Mouse (Mus musculus): ENCODE data around the gene Olfr1166. TPM values are rescaled to one million over a fixed set of nuclear protein-coding genes. Genes with fewer than 3 reads are reported as not detected.
"Not testable (repeated sequence)": the region's sequence is repeated elsewhere in the genome, so short reads cannot be mapped to it uniquely, and the experiment has no call there.

Olfr1166 gene
- total RNA-seq (2021), result not detected
- long read RNA-seq, experiment 1, result 0 reads
- long read RNA-seq, experiment 2, result 0 reads

DNA sequence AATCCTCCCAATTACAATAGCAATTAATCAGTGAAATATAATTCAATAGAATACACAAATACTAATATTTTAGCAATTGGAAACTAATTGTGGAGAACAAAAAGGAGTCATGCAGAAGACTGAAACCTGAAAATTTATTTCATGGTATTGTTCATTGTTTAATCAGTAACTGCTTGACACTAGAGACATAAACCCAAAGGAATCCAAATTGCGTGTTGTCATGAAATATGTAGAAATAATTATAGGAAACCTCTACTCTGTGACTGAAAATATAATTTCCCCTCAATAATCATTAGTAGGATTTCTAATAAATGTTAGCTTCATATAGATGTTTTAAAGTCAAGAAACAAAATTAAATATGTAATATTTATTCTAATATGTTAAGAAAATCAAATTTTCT lies at the start of gene Olfr1166:
Gene Olfr1166 (minus strand): TSS at position 101 of the 400 bp plus-strand sequence.
- TF ChIP-seq CTCF (conservative IDR thresholded peaks at IDR 0.05), result no peak
- H3K27ac ChIP-seq, result no peak within 1 kb of the TSS
- H3K4me3 ChIP-seq, result no peak within 1 kb of the TSS
- no peak for DNase-seq (ENCODE audit: low spot score in 2 of 2)

DNA sequence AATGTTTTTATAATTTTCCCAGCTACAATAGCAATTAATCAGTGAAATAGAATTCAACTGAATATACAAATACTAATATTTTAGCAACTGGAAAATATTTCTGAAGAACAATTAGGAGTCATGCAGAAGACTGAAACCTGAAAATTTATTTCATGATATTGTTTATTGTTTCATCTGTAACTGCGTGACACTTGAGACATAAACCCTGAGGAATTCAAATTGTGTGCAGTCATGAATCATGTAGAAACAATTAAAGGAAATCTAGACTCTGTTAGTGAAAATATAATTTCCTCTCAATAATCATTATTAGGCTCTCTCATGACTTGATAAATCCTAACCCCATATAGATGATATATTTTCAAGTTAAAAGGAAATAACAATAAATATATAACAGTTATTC lies 27.0 kb upstream of the Olfr1166 start, which contains the start of gene Olfr1167:
Gene Olfr1167 (minus strand): TSS at position 101 of the 400 bp plus-strand sequence.
- H3K27ac ChIP-seq; H3K4me3 ChIP-seq; DNase-seq (ENCODE audit: low spot score in 2 of 2): not testable (repeated sequence)

DNA sequence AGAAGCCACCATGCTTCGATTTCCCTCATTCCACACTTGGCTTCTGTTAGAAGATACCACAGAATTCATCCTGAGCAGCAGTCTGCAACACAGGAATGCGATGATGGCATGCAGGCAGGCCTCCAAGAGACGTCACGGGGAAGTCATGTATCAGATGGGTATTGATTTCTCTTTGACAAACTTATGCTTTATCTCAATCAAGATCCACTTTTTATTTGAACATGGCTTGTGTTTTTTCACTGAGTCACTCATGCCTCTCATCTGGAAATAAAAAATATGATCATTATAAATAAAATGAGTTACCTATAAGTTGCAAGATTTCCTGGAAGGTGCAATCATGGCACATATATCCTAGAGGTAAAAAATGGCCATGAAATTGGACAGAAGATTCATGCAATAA lies 34.2 kb downstream of the Olfr1166 start, which contains the start of gene Olfr1164:
Gene Olfr1164 (minus strand): TSS at position 101 of the 400 bp plus-strand sequence.
- no peak within 1 kb of the TSS for H3K4me3 ChIP-seq
- no peak for TF ChIP-seq CTCF (conservative IDR thresholded peaks at IDR 0.05)
- no peak within 1 kb of the TSS for H3K27ac ChIP-seq
- DNase-seq (ENCODE audit: low spot score in 2 of 2), result no peak

Other genes starting within 250 kb of the Olfr1166 start
- not detected for gene Olfr1153, start 233.3 kb downstream of the Olfr1166 start, total RNA-seq (2021)
- not detected for gene Olfr1154, start 223.1 kb downstream of the Olfr1166 start, total RNA-seq (2021)
- gene Olfr1155, start 183.1 kb downstream of the Olfr1166 start, total RNA-seq (2021), result not detected
- under 1 TPM in 1 of 2 experiments, not detected in 1; 0.15 TPM for gene Olfr1156, start 175.2 kb downstream of the Olfr1166 start, total RNA-seq (2021)
- not detected for gene Olfr1157, start 160.0 kb downstream of the Olfr1166 start, total RNA-seq (2021)
- gene Olfr74, start 153.6 kb downstream of the Olfr1166 start, total RNA-seq (2021), result not detected
- gene Olfr1158, start 138.2 kb downstream of the Olfr1166 start, total RNA-seq (2021), result not detected
- gene Olfr1160, start 120.0 kb downstream of the Olfr1166 start, total RNA-seq (2021), result not detected
- gene Olfr1161, start 105.5 kb downstream of the Olfr1166 start, total RNA-seq (2021), result not detected
- not detected for gene Olfr73, start 90.6 kb downstream of the Olfr1166 start, total RNA-seq (2021)
- gene Olfr1162, start 77.1 kb downstream of the Olfr1166 start, total RNA-seq (2021), result not detected
- gene Olfr1163, start 56.4 kb downstream of the Olfr1166 start, total RNA-seq (2021), result not detected
- not detected for gene Olfr1164, start 34.3 kb downstream of the Olfr1166 start, total RNA-seq (2021)
- gene Olfr1167, start 26.9 kb upstream of the Olfr1166 start, total RNA-seq (2021), result not detected
- gene Olfr1168, start 53.6 kb upstream of the Olfr1166 start, total RNA-seq (2021), result not detected
- gene Olfr1170, start 100.1 kb upstream of the Olfr1166 start, total RNA-seq (2021), result not detected
- gene Olfr1173, start 151.6 kb upstream of the Olfr1166 start, total RNA-seq (2021), result not detected
- not detected for gene Olfr1174-ps, start 186.9 kb upstream of the Olfr1166 start, total RNA-seq (2021)
- not detected for gene Olfr1175-ps, start 198.9 kb upstream of the Olfr1166 start, total RNA-seq (2021)
- not detected for gene Olfr1176, start 208.4 kb upstream of the Olfr1166 start, total RNA-seq (2021)
- not detected for gene Olfr1177-ps, start 218.2 kb upstream of the Olfr1166 start, total RNA-seq (2021)